Mouse (Mus musculus) c-Kit-positive CD71-positive TER-119-positive erythroid progenitor cells, embryonic 14.5 days (primary cell): ENCODE measurements at regions not wholly inside any gene's neighbourhood (a gene's known extent, or its start where the extent isn't known, plus 50 kb on each side); places are given as distances from the start of the nearest gene placed in this dataset.

Source experiments
- DNase-seq: peaks from one replicate; pipeline ENCODE4 v3.0.0-alpha.2; 2013; ENCODE audit warnings: low spot score

DNA sequence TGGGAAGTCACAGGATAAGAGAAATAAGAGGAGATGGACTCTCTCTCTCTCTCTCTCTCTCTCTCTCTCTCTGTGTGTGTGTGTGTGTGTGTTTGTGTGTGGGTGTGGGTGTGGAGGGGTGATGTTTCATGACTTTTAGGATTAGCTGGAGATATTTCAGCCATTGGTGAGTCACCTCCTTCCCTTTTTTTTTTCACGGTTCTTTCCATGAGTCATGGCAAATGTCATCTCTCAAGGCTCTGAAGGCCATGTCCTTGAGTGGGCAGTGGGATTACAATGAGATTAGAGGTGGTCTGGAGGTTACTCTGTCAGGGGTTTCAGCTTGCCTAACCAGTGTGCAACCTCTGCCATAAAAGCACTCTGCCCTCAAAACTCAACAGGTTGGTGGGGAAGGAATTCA is 329.3 kb downstream of the Phkb start:
- no peak for DNase-seq

DNA sequence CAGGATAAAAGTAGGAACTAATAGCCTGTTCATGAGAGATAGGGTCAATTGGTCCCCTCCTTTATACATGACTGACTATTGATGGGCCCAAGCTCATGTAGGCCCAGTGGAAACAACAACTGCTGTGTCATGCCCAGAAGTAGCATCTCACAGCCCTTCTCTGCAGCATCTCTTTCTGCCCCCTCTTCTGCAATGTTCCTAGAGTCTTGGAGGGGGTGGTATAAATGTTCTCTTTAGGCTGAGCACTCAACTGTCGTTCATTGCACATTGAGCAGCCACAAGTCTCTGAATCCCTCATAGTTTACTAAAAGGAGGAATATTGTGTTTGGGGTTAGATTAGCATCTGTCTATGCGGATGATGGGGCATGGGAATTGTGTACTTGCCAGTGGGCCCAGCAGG is 324.1 kb downstream of the Phkb start:
- no peak for DNase-seq

GRCm38 (mm10) chr8:86159074-86159783 is 318.5 kb downstream of the Phkb start:
- DNase-seq: no peak

GRCm38 (mm10) chr8:86147586-86147985 is 306.8 kb downstream of the Phkb start:
- DNase-seq: no peak

- DNase-seq: no peak
These were observed 284.5 kb downstream of the Phkb start for GRCm38 (mm10) chr8:86125244-86125643.

GRCm38 (mm10) chr8:86124655-86125054 is 283.9 kb downstream of the Phkb start:
- DNase-seq: no peak
